Comparison of ENCODE assay signal across 9 mouse cellular contexts in the genomic region with DNA sequence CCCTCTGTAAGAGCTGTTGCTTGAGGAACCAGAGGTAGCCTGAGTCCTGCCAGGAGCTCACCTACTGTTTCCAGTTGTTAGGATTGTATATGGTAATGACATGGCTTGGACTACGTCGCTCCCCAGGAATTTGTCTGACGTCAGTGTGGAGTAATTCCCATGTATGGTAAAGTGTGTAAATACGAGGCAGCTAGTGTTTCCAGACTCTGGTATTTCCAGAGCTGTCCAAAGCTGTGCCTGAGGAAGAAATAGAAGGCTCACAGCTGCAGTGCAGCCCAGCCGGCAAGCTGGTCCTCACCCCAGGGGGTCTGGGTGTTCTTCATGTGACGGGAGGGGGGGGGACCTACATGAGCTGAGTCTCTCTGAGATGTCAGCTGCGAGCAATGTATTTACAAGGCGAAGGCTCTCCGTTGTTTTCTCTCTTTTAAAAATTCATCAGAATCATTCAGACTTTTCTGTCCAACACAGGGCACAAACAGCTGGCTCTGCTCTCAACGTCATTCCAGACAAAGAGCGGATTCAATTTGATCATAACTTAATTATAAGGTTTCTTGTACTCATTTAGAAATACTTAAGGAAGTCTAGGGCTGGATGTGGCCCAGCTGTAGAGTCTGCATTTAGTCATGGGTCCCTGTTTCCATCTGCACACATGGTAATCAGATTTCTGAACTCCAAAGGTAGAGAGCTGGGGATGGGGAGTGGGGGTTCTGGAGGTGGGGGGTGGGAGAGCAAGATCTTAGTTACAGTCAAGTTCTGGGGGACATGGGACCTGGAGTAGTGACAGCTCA. TPM values are rescaled to one million over a fixed set of nuclear protein-coding genes. Genes with fewer than 3 reads are reported as not detected.
A peak's percentile ranks its signal among the peaks of the same experiment; 100 is the strongest.
DNase-seq lines count a peak whose midpoint lies in the region; ATAC-seq and TF ChIP-seq lines count a peak whose summit lies in the region.
"Had no signal": no experiment of that assay in that cellular context is flagged by ENCODE, and none has a peak within 500 bp of the region (broad histone marks: within the 10 kb centered on the region; RNA-seq: fewer than 3 reads in every experiment).

No protein-coding gene starts in this region.

- no peaks in the 10 kb centered on the region for H3K9me3 ChIP-seq in forebrain, embryonic 12.5 days
- no peaks in the 10 kb centered on the region for H3K9me3 ChIP-seq in neural tube, embryonic 14.5 days (ENCODE audit: control insufficient read depth, low read length)

- H3K36me3 ChIP-seq in kidney, adult 2 months (ENCODE audit: control insufficient read depth, insufficient read depth, low read length) = no peaks in the 10 kb centered on the region
- no peaks in the 10 kb centered on the region for H3K36me3 ChIP-seq in forebrain, embryonic 12.5 days (replicated peaks)
- H3K36me3 ChIP-seq in neural tube, embryonic 14.5 days (ENCODE audit: control insufficient read depth, insufficient read depth, low read length) = no peaks in the 10 kb centered on the region

- peak; percentile 42; the same call in 1 of the 2 replicates for ATAC-seq in forebrain, embryonic 12.5 days (ENCODE audit: low FRiP score)
- ATAC-seq in neural tube, embryonic 14.5 days (ENCODE audit: low read depth) = no peak
- no peak for ATAC-seq in megakaryocyte-erythroid progenitor cell, adult 5-6 weeks (replicated peaks; ENCODE audit: low FRiP score, low TSS enrichment, poor library complexity, severe bottlenecking)
- no peak for ATAC-seq in frontal cortex, adult (ENCODE audit: low TSS enrichment)

- no peaks in the 10 kb centered on the region for H3K27me3 ChIP-seq in kidney, adult 2 months (replicated peaks; ENCODE audit: control insufficient read depth, insufficient read depth, low read length)
- peaks cover 14% of the 10 kb centered on the region; the same call in 1 of the 2 replicates for H3K27me3 ChIP-seq in forebrain, embryonic 12.5 days
- no peaks in the 10 kb centered on the region for H3K27me3 ChIP-seq in neural tube, embryonic 14.5 days (ENCODE audit: control insufficient read depth, insufficient read depth, low read length)

- 35% methylated on average over 11 of the region's 11 CpGs for WGBS in kidney, adult 2 months
- WGBS in forebrain, embryonic 12.5 days = 40% methylated on average over 11 of the region's 11 CpGs
- WGBS in neural tube, embryonic 14.5 days = 40% methylated on average over 11 of the region's 11 CpGs

- peaks cover 14% of the 10 kb centered on the region for H3K4me1 ChIP-seq in kidney, adult 2 months (ENCODE audit: control insufficient read depth, insufficient read depth, low read length)
- H3K4me1 ChIP-seq in forebrain, embryonic 12.5 days = peaks cover 59% of the 10 kb centered on the region
- H3K4me1 ChIP-seq in neural tube, embryonic 14.5 days (ENCODE audit: control insufficient read depth, insufficient read depth, low read length) = peaks cover 24% of the 10 kb centered on the region

- peak overlapping the region; percentile 60 for H3K27ac ChIP-seq in kidney, adult 2 months (ENCODE audit: insufficient read depth, low read depth, low read length)
- no peak overlapping the region for H3K27ac ChIP-seq in forebrain, embryonic 12.5 days
- no peak overlapping the region for H3K27ac ChIP-seq in neural tube, embryonic 14.5 days (ENCODE audit: low read depth, low read length)

- peak; percentile 64 for DNase-seq in kidney, adult 2 months
- no peak for DNase-seq in kidney, adult 8-10 months
- DNase-seq in kidney, postnatal 4 days = peak; percentile 62 to 73
- DNase-seq in adrenal gland, adult (ENCODE audit: inconsistent age in 2 of 2, low spot score in 1 of 2) = no peak

- H3K4me2 ChIP-seq in forebrain, embryonic 12.5 days = 0 out of 2 replicates have a peak overlapping the region, but pooled peaks have one; percentile 17
- 0 out of 2 replicates have a peak overlapping the region, but pooled peaks have one; percentile 6 for H3K4me2 ChIP-seq in neural tube, embryonic 14.5 days (ENCODE audit: low read depth, low read length)

- no peak overlapping the region for H3K4me3 ChIP-seq in kidney, adult 2 months (ENCODE audit: insufficient read depth, low read depth, low read length)
- H3K4me3 ChIP-seq in forebrain, embryonic 12.5 days (replicated peaks) = no peak overlapping the region
- H3K4me3 ChIP-seq in neural tube, embryonic 14.5 days (ENCODE audit: low read depth, low read length) = no peak overlapping the region

- no peak for TF ChIP-seq POLR2A in kidney, adult 2 months (IDR thresholded peaks at IDR 0.05; ENCODE audit: low read depth, low read length)

- no peak overlapping the region for H3K9ac ChIP-seq in forebrain, embryonic 12.5 days
- no peak overlapping the region for H3K9ac ChIP-seq in neural tube, embryonic 14.5 days (replicated peaks; ENCODE audit: low read depth, low read length)

- TF ChIP-seq CTCF in kidney, adult 2 months (conservative IDR thresholded peaks at IDR 0.05; ENCODE audit: insufficient read depth, insufficient read length, low read depth, low read length) = no peak

RNA-seq across cellular contexts. Expression of a gene that starts 12.2 kb away (rescaled TPM):
- 122 and 124 TPM in 2 replicates for polyA plus RNA-seq in kidney, adult 2 months (2012; rRNA removed)
- polyA plus RNA-seq in forebrain, embryonic 12.5 days (2016; fragmentation: Nextera tagmentation; extraction: Ambion mirVana) = 31.6 and 33.9 TPM in 2 replicates
- 11.7 and 17.9 TPM in 2 replicates for polyA plus RNA-seq in neural tube, embryonic 14.5 days (2014; fragmentation: Nextera tagmentation; extraction: Ambion mirVana)
- total RNA-seq in megakaryocyte-erythroid progenitor cell, adult 5-6 weeks (2014; fragmentation: Nextera tagmentation) = 77.6 and 100 TPM in 2 replicates
- total RNA-seq in megakaryocyte-erythroid progenitor cell, adult 5-6 weeks (2017) = 91.4 and 112 TPM in 2 replicates

RNA-seq across cellular contexts. Expression of a gene that starts 33.8 kb away (rescaled TPM):
- 37.2 and 40.0 TPM in 2 replicates for polyA plus RNA-seq in kidney, adult 2 months (2012; rRNA removed)
- polyA plus RNA-seq in forebrain, embryonic 12.5 days (2016; fragmentation: Nextera tagmentation; extraction: Ambion mirVana) = 14.8 and 16.9 TPM in 2 replicates
- 38.4 and 40.2 TPM in 2 replicates for polyA plus RNA-seq in neural tube, embryonic 14.5 days (2014; fragmentation: Nextera tagmentation; extraction: Ambion mirVana)
- total RNA-seq in megakaryocyte-erythroid progenitor cell, adult 5-6 weeks (2014; fragmentation: Nextera tagmentation) = 1.8 and 7.6 TPM in 2 replicates
- 0.94 and 2.1 TPM in 2 replicates for total RNA-seq in megakaryocyte-erythroid progenitor cell, adult 5-6 weeks (2017)

RNA-seq across cellular contexts. Expression of a gene that starts 47.1 kb away (rescaled TPM):
- 5.8 TPM in 1 of 2 replicates, not detected in the other for polyA plus RNA-seq in kidney, adult 2 months (2012; rRNA removed)
- polyA plus RNA-seq in forebrain, embryonic 12.5 days (2016; fragmentation: Nextera tagmentation; extraction: Ambion mirVana) = 0.85 and 1.4 TPM in 2 replicates
- 3.2 and 3.4 TPM in 2 replicates for polyA plus RNA-seq in neural tube, embryonic 14.5 days (2014; fragmentation: Nextera tagmentation; extraction: Ambion mirVana)
- 5.4 TPM in 1 of 2 replicates, not detected in the other for total RNA-seq in megakaryocyte-erythroid progenitor cell, adult 5-6 weeks (2014; fragmentation: Nextera tagmentation)
- total RNA-seq in megakaryocyte-erythroid progenitor cell, adult 5-6 weeks (2017) = 0.46 TPM in 1 of 2 replicates, not detected in the other
- total RNA-seq: MEL had no signal

Comparison
In these comparisons a context has a peak if more than half of its experiments do, and no peak if none do; other contexts are left out.
1. DNase-seq: peak in kidney, adult 2 months (single experiment) and kidney, postnatal 4 days (2 of 2); none in kidney, adult 8-10 months (0 of 2) and adrenal gland, adult (0 of 2).